Mouse (Mus musculus): Measurements from ENCODE around the gene Sp140. TPM values are rescaled to one million over a fixed set of nuclear protein-coding genes. Genes with fewer than 3 reads are reported as not detected.

Sp140 gene
- polyA plus RNA-seq, 1 experiment, result 5.9 TPM

DNA sequence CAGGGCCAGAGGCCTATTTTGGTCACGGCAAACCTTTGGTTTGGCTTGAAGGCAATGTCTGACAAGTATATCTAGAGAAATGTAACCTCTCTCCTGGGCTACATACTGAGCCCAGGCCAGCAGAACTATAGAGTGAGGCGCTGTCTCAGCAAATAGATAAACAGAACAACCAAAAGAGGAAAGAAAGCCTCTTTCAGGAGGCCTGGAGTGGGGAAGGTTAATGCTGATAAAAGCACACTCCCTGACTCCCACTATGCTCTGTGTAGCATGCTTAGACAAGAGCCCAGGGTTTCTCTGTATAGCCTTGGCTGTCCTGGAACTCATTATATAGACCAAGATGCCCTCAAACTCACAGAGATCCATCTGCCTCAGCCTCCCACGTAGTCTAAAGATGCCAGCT is 93.1 kb downstream of the Sp140 start:
- Histone ChIP-seq H3K27ac (ENCODE audit: insufficient read depth, low read length) (no peak overlapping the region), H3K4me3 (ENCODE audit: low read depth, low read length) (no peak overlapping the region), H3K27me3 (ENCODE audit: control insufficient read depth, insufficient read depth, low read length, poor library complexity, severe bottlenecking) (no peaks in the 10 kb centered on the region), H3K36me3 (ENCODE audit: control insufficient read depth, insufficient read depth, low read length, poor library complexity, severe bottlenecking) (no peaks in the 10 kb centered on the region), H3K4me1 (ENCODE audit: control insufficient read depth, insufficient read depth, low read length) (no peaks in the 10 kb centered on the region), H3K9me3 (replicated peaks; ENCODE audit: control insufficient read depth, insufficient read depth, low read length, poor library complexity, severe bottlenecking) (no peaks in the 10 kb centered on the region), H3K9ac (ENCODE audit: low read depth, poor library complexity, severe bottlenecking) (no peak overlapping the region)
- TF ChIP-seq EP300 (IDR thresholded peaks at IDR 0.05; ENCODE audit: insufficient read depth, low read depth, low read length), result no peak
- TF ChIP-seq POLR2A (IDR thresholded peaks at IDR 0.05; ENCODE audit: insufficient read depth, low read length), result no peak
- no peak for TF ChIP-seq CTCF (IDR thresholded peaks at IDR 0.05; ENCODE audit: low read depth, low read length)

Other genes with a start within 250 kb of the Sp140 start
- gene G530012D18Rik, start 24.7 kb upstream of the Sp140 start, polyA plus RNA-seq (2011; ENCODE audit: insufficient read depth, insufficient read length, low read depth, missing spikeins), result not detected in 2 replicates
- 1.8 and 2.6 TPM in 2 replicates for gene Sp110, start 1.6 kb upstream of the Sp140 start, polyA plus RNA-seq (2011; ENCODE audit: insufficient read depth, insufficient read length, low read depth, missing spikeins)
- not detected in 2 replicates for gene Sp100, start 49.6 kb downstream of the Sp140 start, polyA plus RNA-seq (2011; ENCODE audit: insufficient read depth, insufficient read length, low read depth, missing spikeins)
- gene A630001G21Rik, start 178.3 kb downstream of the Sp140 start, polyA plus RNA-seq (2011; ENCODE audit: insufficient read depth, insufficient read length, low read depth, missing spikeins), result 0.44 and 1.1 TPM in 2 replicates
- gene Cab39, start 193.1 kb downstream of the Sp140 start, polyA plus RNA-seq (2011; ENCODE audit: insufficient read depth, insufficient read length, low read depth, missing spikeins), result 73.9 and 75.2 TPM in 2 replicates